Mouse (Mus musculus) liver, adult 2 months (tissue): ENCODE data around the gene Ptbp2.

Experiments
- CTCF ChIP-seq: fragments of 200-500 bp; IDR thresholded peaks from 2 replicates; pipeline ENCODE4 v1.5.1; 2011; ENCODE audit warnings: low read depth, low read length, control low read depth
- POLR2A ChIP-seq: fragments of 200-500 bp; IDR thresholded peaks from 2 replicates; pipeline ENCODE4 v1.6.1; 2011; ENCODE audit warnings: low read length, control low read depth; ENCODE audit not compliant: insufficient read depth; ENCODE audit errors: extremely low read depth

DNA sequence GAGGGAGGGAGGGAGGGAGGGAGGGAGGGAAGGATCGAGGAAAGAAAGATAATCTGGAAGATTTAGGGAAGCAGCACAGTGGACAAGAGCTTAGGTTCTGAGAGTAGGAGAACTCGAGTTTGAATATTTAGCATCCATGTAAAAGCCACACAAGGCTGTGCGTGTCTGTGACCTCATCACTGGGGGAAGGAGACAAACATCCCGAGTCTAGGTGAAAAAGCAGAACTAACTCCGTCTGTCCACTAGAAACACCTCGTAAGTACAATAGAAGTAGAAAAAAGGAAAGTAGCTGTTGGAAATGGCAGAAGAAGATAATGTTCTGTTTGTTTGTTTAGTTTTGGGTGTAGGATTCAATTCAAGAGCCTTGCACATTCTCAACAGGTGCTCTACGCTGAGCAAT is 21.9 kb upstream of the Ptbp2 start:
- no peak for TF ChIP-seq CTCF
- TF ChIP-seq POLR2A, result no peak
